Mouse (Mus musculus): ENCODE data around the gene Rfpl4b.
"Not testable (repeated sequence)": the region's sequence is repeated elsewhere in the genome, so short reads cannot be mapped to it uniquely, and the experiment has no call there.

Gene Rfpl4b

GRCm38 (mm10) chr10:38821679-38822078 is at the start of gene Rfpl4b:
Gene Rfpl4b (minus strand): TSS chr10:38821779.
- DNase-seq (ENCODE audit: low read depth, low spot score): no peak

- DNase-seq (ENCODE audit: low read depth, low spot score): no peak
Measured at GRCm38 (mm10) chr10:38855186-38855585, 33.6 kb upstream of the Rfpl4b start.

- not testable (repeated sequence) for DNase-seq (ENCODE audit: low read depth, low spot score)
Measured at GRCm38 (mm10) chr10:38850006-38850405, 28.4 kb upstream of the Rfpl4b start.

GRCm38 (mm10) chr10:38848884-38849499 is 27.4 kb upstream of the Rfpl4b start:
- no peak for DNase-seq (ENCODE audit: low read depth, low spot score)

GRCm38 (mm10) chr10:38848231-38848630 is 26.7 kb upstream of the Rfpl4b start:
- DNase-seq (ENCODE audit: low read depth, low spot score): no peak

GRCm38 (mm10) chr10:38823741-38824140 is 2.2 kb upstream of the Rfpl4b start:
- DNase-seq (ENCODE audit: low read depth, low spot score): no peak

- DNase-seq (ENCODE audit: low read depth, low spot score): no peak
Measured at GRCm38 (mm10) chr10:38806056-38806455, 15.5 kb downstream of the Rfpl4b start.

GRCm38 (mm10) chr10:38804047-38804446 is 17.5 kb downstream of the Rfpl4b start:
- DNase-seq (ENCODE audit: low read depth, low spot score): no peak

GRCm38 (mm10) chr10:38803304-38803703 is 18.3 kb downstream of the Rfpl4b start:
- DNase-seq (ENCODE audit: low read depth, low spot score): no peak

- DNase-seq (ENCODE audit: low read depth, low spot score): no peak
Measured at GRCm38 (mm10) chr10:38788612-38789011, 33.0 kb downstream of the Rfpl4b start.
